Comparison of ENCODE assay signal across 7 mouse cellular contexts in the genomic region with DNA sequence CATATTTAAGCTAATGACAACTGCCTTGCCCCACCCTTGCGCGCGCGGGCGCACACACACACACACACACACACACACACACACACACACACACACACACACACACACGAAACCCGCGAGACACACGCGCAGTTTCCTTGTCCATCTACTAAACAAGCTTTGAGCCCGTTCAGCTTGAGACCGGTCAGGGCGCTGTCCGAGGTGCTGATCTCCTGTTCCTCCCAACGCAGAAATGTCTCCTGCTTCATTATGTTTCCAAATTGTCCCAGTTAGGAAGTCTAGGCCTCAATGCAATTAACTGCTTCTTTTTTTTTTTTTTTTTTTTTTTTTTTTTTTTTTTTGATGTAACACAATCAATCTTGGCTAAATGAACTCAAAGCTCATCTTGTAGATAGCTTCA. TPM values are rescaled to one million over a fixed set of nuclear protein-coding genes. Genes with fewer than 3 reads are reported as not detected.
A peak's percentile ranks its signal among the peaks of the same experiment; 100 is the strongest.
DNase-seq lines count a peak whose midpoint lies in the region; ATAC-seq and TF ChIP-seq lines count a peak whose summit lies in the region.

No protein-coding gene starts in this region.

- no peaks in the 10 kb centered on the region for H3K79me2 ChIP-seq in CH12.LX (replicated peaks; ENCODE audit: control insufficient read depth, extremely low read depth, insufficient read depth, poor library complexity, severe bottlenecking)

- DNase-seq in 416B (ENCODE audit: low read depth) (peak; percentile 64), CH12.LX (ENCODE audit: extremely low read depth) (peak; percentile 23)
- DNase-seq in c-Kit-positive CD71-positive TER-119-negative erythroid progenitor cells, embryonic 14.5 days (ENCODE audit: low read depth), result peak; percentile 67
- DNase-seq in gastrocnemius, postnatal 14 days, result peak; percentile 80
- peak; percentile 95 for DNase-seq in limb, embryonic 10.5 days (ENCODE audit: low spot score)
- DNase-seq in midbrain, postnatal 0 days (ENCODE audit: low spot score), result peak; percentile 62
- peak; percentile 61 for DNase-seq in thymus, adult 2 months

- no peak for ATAC-seq in midbrain, postnatal 0 days (ENCODE audit: low FRiP score)

- no peak overlapping the region for H3K4me3 ChIP-seq in CH12.LX (replicated peaks in 1 of 3; ENCODE audit: low read depth in 2 of 3, low read length in 2 of 3, poor library complexity in 1 of 3)
- H3K4me3 ChIP-seq in limb, embryonic 10.5 days, result no peak overlapping the region
- H3K4me3 ChIP-seq in midbrain, postnatal 0 days (ENCODE audit: low read depth, low read length), result peak overlapping the region; percentile 84
- no peak overlapping the region for H3K4me3 ChIP-seq in thymus, adult 2 months (ENCODE audit: control insufficient read depth, insufficient read depth, low read length)

- TF ChIP-seq CTCF in CH12.LX (conservative IDR thresholded peaks at IDR 0.05 in 1 of 2, IDR thresholded peaks at IDR 0.05 in 1 of 2; ENCODE audit: low read depth in 2 of 2, low read length in 2 of 2), result no peak
- no peak for TF ChIP-seq CTCF in midbrain, postnatal 0 days (IDR thresholded peaks at IDR 0.05)
- no peak for TF ChIP-seq CTCF in thymus, adult 2 months (IDR thresholded peaks at IDR 0.05; ENCODE audit: borderline replicate concordance, control insufficient read depth, extremely low read depth, insufficient read depth, low read length, poor library complexity)

- in situ Hi-C loops in CH12.LX (cut with MboI; ENCODE audit: low pct_ligation_motif_present, low pct_unique_long_range_greater_than_20kb, low sequenced_read_pairs), result no loop called here

- dilution Hi-C loops in CH12.LX (cut with MboI; ENCODE audit: extremely low pct_ligation_motif_present, extremely low pct_unique_long_range_greater_than_20kb, low sequenced_read_pairs), result no loop called here

- H3K4me1 ChIP-seq in CH12.LX (ENCODE audit: control insufficient read depth in 1 of 2, insufficient read depth in 2 of 2), result 0 out of 4 replicates have a peak, but pooled peaks cover 0 to under 1% of the 10 kb centered on the region in 2 experiments
- peaks cover 21% of the 10 kb centered on the region for H3K4me1 ChIP-seq in limb, embryonic 10.5 days
- peaks cover 2% of the 10 kb centered on the region for H3K4me1 ChIP-seq in midbrain, postnatal 0 days (ENCODE audit: insufficient read depth, low read length)
- H3K4me1 ChIP-seq in thymus, adult 2 months (replicated peaks; ENCODE audit: control insufficient read depth, insufficient read depth, low read length), result peaks cover 19% of the 10 kb centered on the region

- no peaks in the 10 kb centered on the region for H3K27me3 ChIP-seq in CH12.LX (replicated peaks)
- peaks cover 82% of the 10 kb centered on the region for H3K27me3 ChIP-seq in limb, embryonic 10.5 days (ENCODE audit: low read depth, poor library complexity, severe bottlenecking)
- no peaks in the 10 kb centered on the region for H3K27me3 ChIP-seq in midbrain, postnatal 0 days (ENCODE audit: insufficient read depth, low read length)
- H3K27me3 ChIP-seq in thymus, adult 2 months (ENCODE audit: control insufficient read depth, insufficient read depth, low read length), result peaks cover 4% of the 10 kb centered on the region; the same call in 1 of the 2 replicates

- intact Hi-C loops in gastrocnemius, postnatal 14 days (cut with DNase I; ENCODE audit: low total_unique reads), result no loop called here

- TF ChIP-seq POLR2A in CH12.LX (IDR thresholded peaks at IDR 0.05; ENCODE audit: low read depth, low read length), result no peak
- TF ChIP-seq POLR2A in thymus, adult 2 months (IDR thresholded peaks at IDR 0.05; ENCODE audit: control insufficient read depth, extremely low read depth, insufficient read depth, low read length, poor library complexity), result no peak

- H3K27ac ChIP-seq in CH12.LX (ENCODE audit: insufficient read depth, low read depth), result no peak overlapping the region
- no peak overlapping the region for H3K27ac ChIP-seq in limb, embryonic 10.5 days
- peak overlapping the region; percentile 59 for H3K27ac ChIP-seq in midbrain, postnatal 0 days (ENCODE audit: low read depth, low read length)
- no peak overlapping the region for H3K27ac ChIP-seq in thymus, adult 2 months (ENCODE audit: control insufficient read depth, insufficient read depth, low read length)

- no peak for TF ChIP-seq RAD21 in CH12.LX (IDR thresholded peaks at IDR 0.05; ENCODE audit: low read depth, low read length)

- H3K4me2 ChIP-seq in CH12.LX (ENCODE audit: insufficient read depth, low read depth, poor library complexity, severe bottlenecking), result no peak overlapping the region
- H3K4me2 ChIP-seq in midbrain, postnatal 0 days (ENCODE audit: low read depth, low read length, poor library complexity, severe bottlenecking), result peak overlapping the region; percentile 62

- under 1% methylated on average over 15 of the region's 15 CpGs for WGBS in limb, embryonic 10.5 days
- 1% methylated on average over 15 of the region's 15 CpGs for WGBS in midbrain, postnatal 0 days
- 1% methylated on average over 15 of the region's 15 CpGs for WGBS in thymus, adult 2 months

- no peak overlapping the region for H3K9ac ChIP-seq in CH12.LX (ENCODE audit: insufficient read depth, low read depth)
- H3K9ac ChIP-seq in midbrain, postnatal 0 days (replicated peaks; ENCODE audit: low read length, poor library complexity, severe bottlenecking), result peak overlapping the region; percentile 96

- no peak for TF ChIP-seq EP300 in CH12.LX (IDR thresholded peaks at IDR 0.05; ENCODE audit: low read length)

- peaks cover 20% of the 10 kb centered on the region for H3K9me3 ChIP-seq in CH12.LX (replicated peaks; ENCODE audit: low read length)
- no peaks in the 10 kb centered on the region for H3K9me3 ChIP-seq in limb, embryonic 10.5 days (replicated peaks)
- H3K9me3 ChIP-seq in midbrain, postnatal 0 days (ENCODE audit: low read length), result no peaks in the 10 kb centered on the region

- no peaks in the 10 kb centered on the region for H3K36me3 ChIP-seq in CH12.LX (replicated peaks in 1 of 2; ENCODE audit: control insufficient read depth in 1 of 2, insufficient read depth in 1 of 2, low read length in 1 of 2)
- no peaks in the 10 kb centered on the region for H3K36me3 ChIP-seq in limb, embryonic 10.5 days
- H3K36me3 ChIP-seq in midbrain, postnatal 0 days (ENCODE audit: insufficient read depth, low read length), result no peaks in the 10 kb centered on the region
- no peaks in the 10 kb centered on the region for H3K36me3 ChIP-seq in thymus, adult 2 months (ENCODE audit: control insufficient read depth, insufficient read depth, low read length)

TF ChIP-seq in CH12.LX, 34 proteins besides CTCF, POLR2A, EP300 and RAD21 (continues in another document):
- TF ChIP-seq JUN (IDR thresholded peaks at IDR 0.05; ENCODE audit: insufficient read depth, low read depth, low read length) (no peak), NELFE (IDR thresholded peaks at IDR 0.05; ENCODE audit: low read depth, low read length) (no peak), UBTF (IDR thresholded peaks at IDR 0.05; ENCODE audit: low read depth, low read length) (no peak), JUND (conservative IDR thresholded peaks at IDR 0.05; ENCODE audit: low read depth, low read length) (no peak), MEF2A (IDR thresholded peaks at IDR 0.05; ENCODE audit: borderline replicate concordance, low read depth, low read length) (no peak), RCOR1 (conservative IDR thresholded peaks at IDR 0.05; ENCODE audit: low read depth, low read length) (no peak), CHD2 (IDR thresholded peaks at IDR 0.05; ENCODE audit: low read length) (no peak), HCFC1 (IDR thresholded peaks at IDR 0.05; ENCODE audit: low read depth, low read length) (no peak), IRF4 (IDR thresholded peaks at IDR 0.05; ENCODE audit: low read depth, low read length) (no peak), KAT2A (IDR thresholded peaks at IDR 0.05; ENCODE audit: insufficient replicate concordance, low read length) (no peak), MAFK (IDR thresholded peaks at IDR 0.05; ENCODE audit: insufficient replicate concordance, low read length) (no peak)

RNA-seq across cellular contexts. Expression of a gene that starts 1.5 kb away (rescaled TPM):
- total RNA-seq in CH12.LX (2012; rRNA removed) (15.1 and 22.5 TPM in 2 replicates), CH12.LX (2014; rRNA removed) (21.1 and 26.0 TPM in 2 replicates)
- 58.8 and 62.9 TPM in 2 replicates for polyA plus RNA-seq in CH12.LX (2012; ENCODE audit: insufficient read length, low read depth)
- 10 to 100 TPM; 17.5 to 23.0 TPM for total RNA-seq in gastrocnemius, postnatal 14 days (2021)
- polyA plus RNA-seq in limb, embryonic 10.5 days (2016; fragmentation: Nextera tagmentation; extraction: Ambion mirVana), result 75.4 and 89.8 TPM in 2 replicates
- total RNA-seq in midbrain, postnatal 0 days (2014; rRNA removed), result 64.1 and 68.1 TPM in 2 replicates
- 81.8 and 83.0 TPM in 2 replicates for polyA plus RNA-seq in midbrain, postnatal 0 days (2015; fragmentation: Nextera tagmentation; extraction: Ambion mirVana)
- polyA plus RNA-seq in thymus, adult 2 months (2012; rRNA removed), result 32.8 and 32.9 TPM in 2 replicates

RNA-seq across cellular contexts. Expression of a gene that starts 2.0 kb away (rescaled TPM):
- total RNA-seq in CH12.LX (2012; rRNA removed), result not detected in 2 replicates
- not detected in 2 replicates for total RNA-seq in CH12.LX (2014; rRNA removed)
- polyA plus RNA-seq in CH12.LX (2012; ENCODE audit: insufficient read length, low read depth), result not detected in 2 replicates
- total RNA-seq in gastrocnemius, postnatal 14 days (2021), result not detected
- polyA plus RNA-seq in limb, embryonic 10.5 days (2016; fragmentation: Nextera tagmentation; extraction: Ambion mirVana), result 0.11 and 0.15 TPM in 2 replicates
- 229 and 248 TPM in 2 replicates for total RNA-seq in midbrain, postnatal 0 days (2014; rRNA removed)
- polyA plus RNA-seq in midbrain, postnatal 0 days (2015; fragmentation: Nextera tagmentation; extraction: Ambion mirVana), result 294 and 310 TPM in 2 replicates
- 0.24 and 0.30 TPM in 2 replicates for polyA plus RNA-seq in thymus, adult 2 months (2012; rRNA removed)

RNA-seq across cellular contexts. Expression of a gene that starts 34.2 kb away (rescaled TPM):
- 17.3 and 20.1 TPM in 2 replicates for total RNA-seq in CH12.LX (2012; rRNA removed)
- 43.8 and 48.0 TPM in 2 replicates for total RNA-seq in CH12.LX (2014; rRNA removed)
- 35.7 and 39.7 TPM in 2 replicates for polyA plus RNA-seq in CH12.LX (2012; ENCODE audit: insufficient read length, low read depth)
- 1 to 10 TPM; 2.4 to 3.1 TPM for total RNA-seq in gastrocnemius, postnatal 14 days (2021)
- 35.3 and 38.2 TPM in 2 replicates for polyA plus RNA-seq in limb, embryonic 10.5 days (2016; fragmentation: Nextera tagmentation; extraction: Ambion mirVana)
- 26.3 and 29.2 TPM in 2 replicates for total RNA-seq in midbrain, postnatal 0 days (2014; rRNA removed)
- polyA plus RNA-seq in midbrain, postnatal 0 days (2015; fragmentation: Nextera tagmentation; extraction: Ambion mirVana), result 21.8 and 23.6 TPM in 2 replicates
- 13.9 and 19.2 TPM in 2 replicates for polyA plus RNA-seq in thymus, adult 2 months (2012; rRNA removed)

RNA-seq across cellular contexts. Expression of a gene that starts 51.1 kb away (rescaled TPM):
- total RNA-seq in CH12.LX (2012; rRNA removed), result 10.0 and 10.4 TPM in 2 replicates
- 13.7 and 15.5 TPM in 2 replicates for total RNA-seq in CH12.LX (2014; rRNA removed)
- polyA plus RNA-seq in CH12.LX (2012; ENCODE audit: insufficient read length, low read depth), result 8.9 and 10.5 TPM in 2 replicates
- 1 to 10 TPM; 2.5 to 2.7 TPM for total RNA-seq in gastrocnemius, postnatal 14 days (2021)
- 8.6 and 8.7 TPM in 2 replicates for polyA plus RNA-seq in limb, embryonic 10.5 days (2016; fragmentation: Nextera tagmentation; extraction: Ambion mirVana)
- total RNA-seq in midbrain, postnatal 0 days (2014; rRNA removed), result 8.6 and 10.8 TPM in 2 replicates
- 2.9 and 3.0 TPM in 2 replicates for polyA plus RNA-seq in midbrain, postnatal 0 days (2015; fragmentation: Nextera tagmentation; extraction: Ambion mirVana)
- 6.7 and 8.4 TPM in 2 replicates for polyA plus RNA-seq in thymus, adult 2 months (2012; rRNA removed)

Comparison
In these comparisons a context has a peak if more than half of its experiments do, and no peak if none do; other contexts are left out.
1. DNase-seq: peak in every context shown above with its lines; median percentile 95 in limb, embryonic 10.5 days; 80 in gastrocnemius, postnatal 14 days; 67 in c-Kit-positive CD71-positive TER-119-negative erythroid progenitor cells, embryonic 14.5 days; 64 in 416B; 62 in midbrain, postnatal 0 days; 61 in thymus, adult 2 months; 23 in CH12.LX.
2. RNA of a gene that starts 2.0 kb away (polyA plus RNA-seq): 294 to 310 TPM in midbrain, postnatal 0 days; 0.24 to 0.30 TPM in thymus, adult 2 months, 0.11 to 0.15 TPM in limb, embryonic 10.5 days and not detected in CH12.LX; every median in the first group is over 100 times any median in the second.